Mouse (Mus musculus): ENCODE measurements at regions not wholly inside any gene's neighbourhood (a gene's known extent, or its start where the extent isn't known, plus 50 kb on each side); places are given as distances from the start of the nearest gene placed in this dataset.

- Histone ChIP-seq H3K9ac (ENCODE audit: low read depth, low read length) (no peak overlapping the region), H3K27ac (ENCODE audit: low read depth, low read length) (no peak overlapping the region), H3K9me3 (ENCODE audit: control insufficient read depth) (no peaks in the 10 kb centered on the region), H3K4me3 (ENCODE audit: low read depth, low read length) (no peak overlapping the region), H3K36me3 (ENCODE audit: control insufficient read depth, insufficient read depth) (no peaks in the 10 kb centered on the region), H3K4me2 (replicated peaks; ENCODE audit: low read depth) (no peak overlapping the region), H3K4me1 (replicated peaks; ENCODE audit: control insufficient read depth, insufficient read depth, low read length) (0 out of 2 replicates have a peak, but pooled peaks cover 5% of the 10 kb centered on the region), H3K27me3 (replicated peaks; ENCODE audit: control insufficient read depth, insufficient read depth, low read length) (no peaks in the 10 kb centered on the region)
- WGBS = 67% methylated on average over 3 of the region's 3 CpGs
- TF ChIP-seq CTCF (IDR thresholded peaks at IDR 0.05; ENCODE audit: low read depth) = no peak
- ATAC-seq = no peak
Measured at GRCm38 (mm10) chr19:59592060-59592459, 133.9 kb downstream of the Emx2 start.

GRCm38 (mm10) chr19:59624288-59624795 is 166.2 kb downstream of the Emx2 start:
- Histone ChIP-seq H3K27me3 (replicated peaks; ENCODE audit: control insufficient read depth, insufficient read depth, low read length) (no peaks in the 10 kb centered on the region), H3K4me3 (ENCODE audit: low read depth, low read length) (no peak overlapping the region), H3K9me3 (ENCODE audit: control insufficient read depth) (no peaks in the 10 kb centered on the region), H3K27ac (ENCODE audit: low read depth, low read length) (no peak overlapping the region), H3K9ac (ENCODE audit: low read depth, low read length) (no peak overlapping the region), H3K4me1 (replicated peaks; ENCODE audit: control insufficient read depth, insufficient read depth, low read length) (no peaks in the 10 kb centered on the region), H3K36me3 (ENCODE audit: control insufficient read depth, insufficient read depth) (no peaks in the 10 kb centered on the region), H3K4me2 (replicated peaks; ENCODE audit: low read depth) (no peak overlapping the region)
- ATAC-seq = no peak
- no peak for TF ChIP-seq CTCF (IDR thresholded peaks at IDR 0.05; ENCODE audit: low read depth)
- WGBS = 84% methylated on average over 6 of the region's 6 CpGs

- Histone ChIP-seq H3K27ac (ENCODE audit: low read depth, low read length) (no peak overlapping the region), H3K4me3 (ENCODE audit: low read depth, low read length) (no peak overlapping the region), H3K36me3 (ENCODE audit: control insufficient read depth, insufficient read depth) (no peaks in the 10 kb centered on the region), H3K4me2 (replicated peaks; ENCODE audit: low read depth) (no peak overlapping the region), H3K9me3 (ENCODE audit: control insufficient read depth) (no peaks in the 10 kb centered on the region), H3K27me3 (replicated peaks; ENCODE audit: control insufficient read depth, insufficient read depth, low read length) (no peaks in the 10 kb centered on the region), H3K4me1 (replicated peaks; ENCODE audit: control insufficient read depth, insufficient read depth, low read length) (no peaks in the 10 kb centered on the region), H3K9ac (ENCODE audit: low read depth, low read length) (no peak overlapping the region)
- WGBS = 48% methylated on average over 3 of the region's 3 CpGs
- no peak for ATAC-seq
- TF ChIP-seq CTCF (IDR thresholded peaks at IDR 0.05; ENCODE audit: low read depth) = no peak
Measured at GRCm38 (mm10) chr19:59627681-59628080, 169.5 kb downstream of the Emx2 start.

GRCm38 (mm10) chr19:59628296-59629160 is 170.4 kb downstream of the Emx2 start:
- Histone ChIP-seq H3K27me3 (replicated peaks; ENCODE audit: control insufficient read depth, insufficient read depth, low read length) (no peaks in the 10 kb centered on the region), H3K27ac (ENCODE audit: low read depth, low read length) (no peak overlapping the region), H3K4me3 (ENCODE audit: low read depth, low read length) (no peak overlapping the region), H3K9ac (ENCODE audit: low read depth, low read length) (no peak overlapping the region), H3K36me3 (ENCODE audit: control insufficient read depth, insufficient read depth) (no peaks in the 10 kb centered on the region), H3K9me3 (ENCODE audit: control insufficient read depth) (no peaks in the 10 kb centered on the region), H3K4me1 (replicated peaks; ENCODE audit: control insufficient read depth, insufficient read depth, low read length) (no peaks in the 10 kb centered on the region), H3K4me2 (replicated peaks; ENCODE audit: low read depth) (no peak overlapping the region)
- no peak for ATAC-seq
- WGBS = 58% methylated on average over 15 of the region's 15 CpGs
- no peak for TF ChIP-seq CTCF (IDR thresholded peaks at IDR 0.05; ENCODE audit: low read depth)

GRCm38 (mm10) chr19:59629161-59629445 is 170.9 kb downstream of the Emx2 start:
- Histone ChIP-seq H3K4me1 (replicated peaks; ENCODE audit: control insufficient read depth, insufficient read depth, low read length) (no peaks in the 10 kb centered on the region), H3K9me3 (ENCODE audit: control insufficient read depth) (no peaks in the 10 kb centered on the region), H3K4me2 (replicated peaks; ENCODE audit: low read depth) (no peak overlapping the region), H3K9ac (ENCODE audit: low read depth, low read length) (no peak overlapping the region), H3K4me3 (ENCODE audit: low read depth, low read length) (no peak overlapping the region), H3K27me3 (replicated peaks; ENCODE audit: control insufficient read depth, insufficient read depth, low read length) (no peaks in the 10 kb centered on the region), H3K27ac (ENCODE audit: low read depth, low read length) (no peak overlapping the region), H3K36me3 (ENCODE audit: control insufficient read depth, insufficient read depth) (no peaks in the 10 kb centered on the region)
- 78% methylated on average over 2 of the region's 2 CpGs for WGBS
- no peak for ATAC-seq
- no peak for TF ChIP-seq CTCF (IDR thresholded peaks at IDR 0.05; ENCODE audit: low read depth)

GRCm38 (mm10) chr19:59630095-59630494 is 171.9 kb downstream of the Emx2 start:
- H3K4me1 ChIP-seq (replicated peaks; ENCODE audit: control insufficient read depth, insufficient read depth, low read length) = no peaks in the 10 kb centered on the region
- H3K4me3 ChIP-seq (ENCODE audit: low read depth, low read length) = no peak overlapping the region
- TF ChIP-seq CTCF (IDR thresholded peaks at IDR 0.05; ENCODE audit: low read depth) = no peak
- H3K27ac ChIP-seq (ENCODE audit: low read depth, low read length) = no peak overlapping the region
- H3K9me3 ChIP-seq (ENCODE audit: control insufficient read depth) = no peaks in the 10 kb centered on the region
- WGBS = 91% methylated on average over 8 of the region's 8 CpGs
- ATAC-seq = no peak
- H3K36me3 ChIP-seq (ENCODE audit: control insufficient read depth, insufficient read depth) = no peaks in the 10 kb centered on the region
- no peaks in the 10 kb centered on the region for H3K27me3 ChIP-seq (replicated peaks; ENCODE audit: control insufficient read depth, insufficient read depth, low read length)
- H3K9ac ChIP-seq (ENCODE audit: low read depth, low read length) = no peak overlapping the region
- no peak overlapping the region for H3K4me2 ChIP-seq (replicated peaks; ENCODE audit: low read depth)
